Mouse (Mus musculus): Measurements from ENCODE around the gene Slc7a5. TPM values are rescaled to one million over a fixed set of nuclear protein-coding genes. Genes with fewer than 3 reads are reported as not detected.

Slc7a5 gene
- polyA plus RNA-seq, 1 experiment from 2014 or later = 19.8 TPM

Other genes with a start within 250 kb of the Slc7a5 start
- gene Jph3, start 178.1 kb downstream of the Slc7a5 start, polyA plus RNA-seq (2015; fragmentation: Nextera tagmentation; extraction: Ambion mirVana) = 2.0 and 2.7 TPM in 2 replicates
- 34.3 and 39.3 TPM in 2 replicates for gene Klhdc4, start 78.1 kb downstream of the Slc7a5 start, polyA plus RNA-seq (2015; fragmentation: Nextera tagmentation; extraction: Ambion mirVana)
- 0.19 and 0.40 TPM in 2 replicates for gene Car5a, start 37.2 kb upstream of the Slc7a5 start, polyA plus RNA-seq (2015; fragmentation: Nextera tagmentation; extraction: Ambion mirVana)
- 35.9 and 36.4 TPM in 2 replicates for gene Banp, start 42.1 kb upstream of the Slc7a5 start, polyA plus RNA-seq (2015; fragmentation: Nextera tagmentation; extraction: Ambion mirVana)

Measured in stomach, embryonic 16.5 days (tissue).